Mouse (Mus musculus) testis, adult 2 months (tissue): Measurements from ENCODE around the gene Lrrc31.

ENCODE experiments used
- CTCF ChIP-seq: fragments of 200-500 bp; IDR thresholded peaks from 2 replicates; pipeline ENCODE4 v1.5.1; 2012; ENCODE audit warnings: low read depth, mild to moderate bottlenecking, inconsistent platforms, low read length, moderate library complexity; ENCODE audit not compliant: control insufficient read depth, insufficient read depth, insufficient replicate concordance
- POLR2A ChIP-seq: fragments of 200-500 bp; IDR thresholded peaks from 2 replicates; pipeline ENCODE4 v1.6.1; 2012; ENCODE audit warnings: low read depth, mild to moderate bottlenecking, inconsistent platforms, low read length, moderate library complexity; ENCODE audit not compliant: control insufficient read depth

- TF ChIP-seq CTCF = no peak
- TF ChIP-seq POLR2A = peak; percentile 82
Measured at GRCm38 (mm10) chr3:30647440-30648090, 52.1 kb downstream of the Lrrc31 start, which contains the start of gene Lrrc34.
